Mouse (Mus musculus) left cerebral cortex, adult 8-10 months (tissue): ENCODE results near the gene Zc3h12b. TPM values are rescaled to one million over a fixed set of nuclear protein-coding genes. Genes with fewer than 3 reads are reported as not detected.

Source experiments
- total RNA-seq, 4 experiments: library from RNA; stranded (reverse); gene quantifications; 2 replicates each; pipeline ENCODE4 v1.2.4; 2022

Zc3h12b gene
- total RNA-seq, 4 experiments from 2014 or later = 29.9 to 36.3 (median 32.9) TPM

Other genes starting within 250 kb of the Zc3h12b start
- gene Asb12, start 153.7 kb upstream of the Zc3h12b start, total RNA-seq = under 1 TPM in 1 of 4 experiments, not detected in 3; 0.27 TPM
- gene Pfn5, start 153.6 kb upstream of the Zc3h12b start, total RNA-seq = not detected
- gene Zc4h2, start 53.2 kb upstream of the Zc3h12b start, total RNA-seq = 10 to 100 TPM; 17.0 to 19.5 (median 18.5) TPM
- 10 to 100 TPM; 52.2 to 61.0 (median 54.9) TPM for gene Las1l, start 245.3 kb downstream of the Zc3h12b start, total RNA-seq